Mouse (Mus musculus) limb, embryonic 13.5 days (tissue): ENCODE results near the gene Sppl2a. TPM values are rescaled to one million over a fixed set of nuclear protein-coding genes. Genes with fewer than 3 reads are reported as not detected.

Experiments used
- microRNA-seq: library from miRNA; unstranded; fragments of <30 nt; microRNA quantifications from one replicate; pipeline ENCODE4, GENCODE M21; 2016
- polyA plus RNA-seq: library from polyadenylated mRNA; unstranded; fragments of >200 nt; fragmentation: Nextera tagmentation; extraction: Ambion mirVana; gene quantifications from 2 replicates; pipeline ENCODE4 v1.2.1, GENCODE M21; 2015

Sppl2a gene
- polyA plus RNA-seq, 1 experiment from 2014 or later: 53.2 TPM

Small RNA genes lying within 50 kb of the gene (microRNA-seq; reads per million reads assigned to microRNA genes)
- not detected for gene Mir3473g

Other genes with a start within 250 kb of the Sppl2a start
- 36.6 and 38.6 TPM in 2 replicates for gene Usp8, start 225.9 kb downstream of the Sppl2a start, polyA plus RNA-seq
- 2.6 and 2.8 TPM in 2 replicates for gene Usp50, start 149.8 kb downstream of the Sppl2a start, polyA plus RNA-seq
- gene Trpm7, start 57.0 kb downstream of the Sppl2a start, polyA plus RNA-seq: 65.3 and 69.5 TPM in 2 replicates
- 10.5 and 12.8 TPM in 2 replicates for gene Ap4e1, start 75.5 kb upstream of the Sppl2a start, polyA plus RNA-seq
- gene Blvra, start 137.4 kb upstream of the Sppl2a start, polyA plus RNA-seq: 44.3 and 45.6 TPM in 2 replicates
- gene Ncaph, start 200.7 kb upstream of the Sppl2a start, polyA plus RNA-seq: 81.7 and 83.1 TPM in 2 replicates
- gene Itpripl1, start 210.2 kb upstream of the Sppl2a start, polyA plus RNA-seq: 27.6 and 30.1 TPM in 2 replicates